Mouse (Mus musculus) CD4-positive, CD25-positive, alpha-beta regulatory T cell, adult 2 months (primary cell): ENCODE data around the gene Slc19a1.

ENCODE experiments used
- DNase-seq: peaks from one replicate; pipeline ENCODE4 v3.0.0-alpha.2; 2012; ENCODE audit warnings: low read depth, low spot score

The Slc19a1 gene

DNA sequence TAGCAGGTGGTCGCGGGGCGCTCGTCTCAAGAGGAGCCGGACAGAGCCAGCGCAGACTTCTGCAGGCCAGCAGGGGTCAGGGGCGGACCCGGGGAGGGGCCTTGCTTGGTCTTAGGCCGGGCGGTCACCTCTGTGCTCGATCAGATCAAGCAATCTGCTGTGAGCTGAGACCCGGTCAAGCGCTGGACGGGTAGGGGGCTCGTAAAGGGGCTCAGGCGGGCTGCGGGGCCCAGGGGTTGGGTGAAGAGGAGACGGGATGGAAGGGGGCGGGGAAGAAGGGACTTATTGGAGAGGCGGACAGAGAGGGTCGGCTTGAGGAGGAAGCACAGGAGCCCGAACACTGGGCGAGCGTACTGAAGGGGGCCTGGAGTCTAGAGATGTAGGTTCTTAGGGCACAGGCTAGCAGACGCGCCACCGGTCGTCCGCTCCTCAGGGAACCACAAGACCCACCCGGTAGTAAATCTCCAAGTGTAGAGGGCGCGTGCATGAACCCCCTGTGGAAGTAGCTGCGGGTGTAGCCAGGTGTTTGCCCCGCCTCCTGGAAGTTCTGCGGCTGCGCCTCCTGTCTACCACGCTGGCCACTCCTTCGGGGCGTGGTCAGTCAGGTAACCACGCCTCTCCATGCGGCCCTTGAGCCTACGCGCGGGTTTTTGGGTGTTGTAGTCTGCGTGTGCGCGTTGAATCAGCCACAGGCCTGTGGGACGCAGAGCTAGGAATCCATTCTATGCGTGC is 716 bp downstream of the Slc19a1 start:
- peak; percentile 98 for DNase-seq

DNA sequence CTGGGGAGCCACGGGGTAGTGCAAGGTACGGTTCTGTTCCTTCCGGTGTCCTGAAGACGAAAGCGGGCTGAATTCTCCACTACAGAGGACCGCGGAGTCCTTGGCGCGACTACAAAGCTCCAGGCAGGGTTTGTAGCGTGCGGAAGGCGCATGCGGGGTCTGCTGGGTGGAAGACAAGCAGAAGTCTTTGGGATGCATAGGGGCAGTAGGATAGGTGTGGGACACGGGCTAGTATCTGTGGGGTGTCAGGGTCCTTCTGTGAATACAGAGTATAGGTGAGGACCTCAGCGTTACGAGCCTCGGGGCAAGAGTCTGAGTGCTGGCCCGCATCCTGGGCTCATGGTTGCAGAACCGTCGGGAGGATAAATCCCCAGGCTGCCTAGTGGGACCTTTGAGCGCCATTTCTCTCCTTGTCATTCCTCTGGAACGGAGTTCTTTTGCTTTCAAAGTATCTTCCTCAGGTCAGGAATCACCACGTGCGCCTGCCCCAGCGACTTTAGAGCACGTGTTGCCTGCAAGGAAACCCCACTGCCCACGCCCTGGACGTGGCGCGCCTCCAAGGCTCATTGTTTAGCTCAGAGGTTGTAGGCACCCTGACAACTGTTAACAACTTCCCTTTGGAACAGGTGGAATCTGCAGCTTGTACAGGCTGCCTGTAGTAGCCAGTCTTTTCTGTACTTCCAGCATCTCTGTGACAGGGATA is 1.4 kb downstream of the Slc19a1 start:
- DNase-seq: peak; percentile 58

DNA sequence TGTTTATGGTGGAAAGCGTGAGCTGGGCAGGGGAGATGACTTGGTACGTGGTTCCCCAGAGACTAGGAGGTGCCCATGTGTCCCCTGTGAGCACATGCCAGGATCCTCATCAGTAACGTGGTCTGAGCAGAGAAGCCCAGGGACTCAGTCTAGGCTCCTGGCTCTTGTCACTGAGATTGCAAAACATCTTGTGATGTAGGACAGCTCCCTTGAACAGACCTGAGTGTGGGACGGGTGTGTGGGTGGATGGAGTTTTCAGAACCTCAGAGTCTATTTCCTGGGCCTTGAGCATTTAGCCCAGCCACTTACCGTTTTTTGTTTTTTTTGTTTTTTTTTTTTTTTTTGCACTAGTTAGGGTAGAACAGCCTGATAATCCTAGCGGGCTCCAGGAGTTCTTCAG is 3.4 kb downstream of the Slc19a1 start:
- DNase-seq: peak; percentile 62

DNA sequence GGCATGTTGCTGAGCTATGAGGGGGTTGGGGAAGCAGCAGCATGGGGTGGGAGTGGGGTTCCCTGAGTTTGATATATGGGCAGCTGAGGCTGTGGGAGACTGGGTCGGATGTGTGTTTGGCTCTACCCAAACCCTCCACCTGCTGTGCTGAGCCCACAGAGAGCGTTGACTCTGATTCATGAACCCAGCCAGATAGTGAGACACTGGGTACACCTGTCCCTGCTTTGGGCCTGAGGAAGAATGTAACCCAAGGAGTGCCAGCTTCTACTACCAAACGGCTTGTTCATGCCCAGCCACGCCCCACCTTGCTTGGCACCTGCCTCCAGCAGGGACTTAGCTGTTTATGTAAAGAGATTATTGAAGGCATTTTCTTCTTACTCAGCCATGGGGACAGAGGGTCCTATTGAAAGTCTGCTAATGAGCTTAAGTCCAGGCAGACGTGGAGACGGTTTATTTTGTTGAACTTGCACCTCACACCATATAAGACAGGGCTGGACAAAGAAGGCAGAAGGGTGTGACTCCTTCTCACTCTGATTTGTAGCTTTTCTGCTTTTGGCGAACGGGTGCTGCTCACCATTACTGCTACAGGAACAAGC is 6.6 kb downstream of the Slc19a1 start:
- no peak for DNase-seq

DNA sequence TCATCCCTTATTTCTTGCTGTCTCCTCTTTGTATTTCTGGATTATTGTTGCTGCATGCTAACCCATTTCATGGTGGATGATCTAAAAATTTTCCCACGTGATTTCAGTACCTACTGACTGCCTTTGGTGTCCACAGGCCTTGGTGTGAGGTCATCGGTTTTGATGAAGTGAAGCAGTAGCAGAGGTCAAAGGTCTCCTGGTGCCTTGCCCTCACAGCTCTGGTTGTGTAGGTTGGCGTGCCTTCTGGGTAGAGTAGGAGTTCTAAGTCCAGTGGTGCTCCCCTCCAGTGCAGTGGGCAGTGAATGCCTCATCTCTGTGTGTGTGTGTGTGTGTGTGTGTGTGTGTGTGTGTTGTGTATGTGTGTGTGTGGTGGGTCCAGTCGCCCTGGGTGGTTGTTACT is 16.2 kb downstream of the Slc19a1 start:
- DNase-seq: no peak

DNA sequence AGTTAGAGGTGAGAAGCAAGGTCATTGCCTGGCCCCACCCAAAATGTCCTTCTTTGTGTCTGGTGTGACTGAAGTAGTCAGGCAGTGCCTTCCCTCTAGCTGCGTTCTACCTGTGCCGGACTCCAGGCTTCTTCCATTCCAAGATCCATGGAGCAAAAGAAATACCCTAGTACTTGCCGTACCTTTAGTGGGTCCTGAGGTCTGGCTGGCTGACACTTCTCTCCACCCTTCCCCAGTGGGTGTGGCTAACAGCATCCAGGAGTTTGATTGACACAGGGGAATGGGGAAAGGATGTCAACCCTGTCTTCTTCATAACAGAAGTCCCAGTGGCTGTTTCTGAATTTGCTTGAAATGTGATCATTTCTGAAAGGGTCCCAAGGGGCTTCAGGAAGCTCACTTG is 16.6 kb downstream of the Slc19a1 start:
- no peak for DNase-seq

DNA sequence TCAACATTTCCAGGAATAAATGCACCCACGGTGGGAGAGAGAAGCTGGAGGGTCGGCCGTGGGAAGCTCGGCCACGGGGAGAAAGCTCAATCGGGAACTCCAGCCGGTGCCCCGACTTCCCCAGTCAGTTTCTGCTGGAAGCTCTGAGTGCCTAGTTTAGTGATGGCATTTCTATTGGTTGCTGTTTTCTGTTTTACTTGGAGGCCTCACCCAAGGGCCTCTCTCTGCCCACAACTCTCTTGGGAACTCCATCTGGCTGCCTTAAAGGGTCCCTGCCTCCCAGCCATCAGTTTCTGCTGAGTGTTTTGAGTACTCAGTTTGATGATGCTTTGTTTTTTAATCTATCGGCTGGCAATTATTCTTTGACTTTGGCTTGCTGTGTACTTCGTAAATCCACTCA is 24.7 kb downstream of the Slc19a1 start:
- no peak for DNase-seq

DNA sequence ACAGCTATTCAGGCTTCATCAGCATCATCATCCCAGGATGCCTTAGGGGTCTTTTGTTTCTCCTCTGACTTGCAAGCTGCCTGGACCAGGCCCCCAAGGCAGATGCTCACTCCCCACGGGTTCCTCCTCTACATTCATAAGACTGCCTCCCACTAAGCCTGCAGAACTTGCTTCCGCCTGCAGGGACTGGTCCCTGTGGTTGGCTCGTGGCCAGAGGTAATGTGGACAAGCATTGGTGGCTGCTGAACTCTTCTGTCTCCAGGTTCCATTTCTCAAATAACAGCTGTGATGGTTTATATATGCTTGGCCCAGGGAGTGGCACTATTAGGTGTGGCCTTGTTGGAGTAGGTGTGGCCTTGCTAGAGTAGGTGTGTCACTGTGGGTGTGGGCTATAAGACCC is 29.4 kb downstream of the Slc19a1 start:
- DNase-seq: no peak

DNA sequence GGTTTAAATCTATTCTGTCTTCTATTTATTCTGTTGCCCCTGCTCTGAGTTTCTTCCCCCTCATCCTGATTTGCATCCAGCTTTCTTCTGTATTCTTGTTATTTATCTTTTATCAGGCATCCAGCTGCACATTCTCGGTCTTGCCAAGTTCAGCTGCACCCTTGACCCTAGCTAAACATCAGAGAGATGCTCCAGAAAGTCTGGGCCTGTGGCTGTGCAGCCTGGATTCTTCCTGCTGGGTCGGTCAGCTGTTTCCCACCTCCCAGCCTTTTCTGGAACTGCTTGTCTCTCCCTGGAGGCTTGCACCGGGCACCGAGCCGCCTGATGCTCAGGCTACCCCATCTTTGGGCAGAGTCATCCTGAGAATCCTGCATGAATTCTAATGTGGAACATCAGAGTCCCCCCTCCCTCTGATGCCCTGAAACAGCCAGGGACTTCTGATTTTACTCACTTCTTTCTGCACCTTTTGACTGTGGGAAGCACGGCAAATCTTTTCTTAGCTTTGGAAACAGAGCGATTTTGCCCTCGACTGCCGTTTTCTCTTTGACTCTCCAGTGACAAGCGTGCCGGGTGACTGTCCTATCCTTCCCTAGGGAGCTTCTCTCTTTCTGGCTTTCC is 30.5 kb downstream of the Slc19a1 start:
- no peak for DNase-seq

DNA sequence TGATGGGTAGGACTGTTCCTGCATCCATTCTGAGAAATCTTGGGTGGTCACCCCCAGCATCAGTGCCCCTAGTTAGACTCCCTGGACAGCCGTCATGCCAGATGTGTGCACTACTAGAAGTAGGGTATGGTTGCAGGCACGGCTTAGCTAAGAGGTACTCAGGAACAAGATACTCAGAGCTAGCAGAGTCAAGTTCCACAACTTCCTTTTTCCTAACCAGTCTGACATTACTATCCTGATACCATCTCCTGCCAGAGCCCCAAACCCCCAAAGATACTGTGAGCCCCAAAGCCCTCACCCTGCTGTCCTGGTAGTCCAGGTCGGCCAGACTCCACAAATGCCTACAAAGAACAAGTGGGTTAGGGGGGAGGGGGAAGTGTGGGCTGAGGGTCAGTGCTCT is 32.2 kb downstream of the Slc19a1 start:
- no peak for DNase-seq

DNA sequence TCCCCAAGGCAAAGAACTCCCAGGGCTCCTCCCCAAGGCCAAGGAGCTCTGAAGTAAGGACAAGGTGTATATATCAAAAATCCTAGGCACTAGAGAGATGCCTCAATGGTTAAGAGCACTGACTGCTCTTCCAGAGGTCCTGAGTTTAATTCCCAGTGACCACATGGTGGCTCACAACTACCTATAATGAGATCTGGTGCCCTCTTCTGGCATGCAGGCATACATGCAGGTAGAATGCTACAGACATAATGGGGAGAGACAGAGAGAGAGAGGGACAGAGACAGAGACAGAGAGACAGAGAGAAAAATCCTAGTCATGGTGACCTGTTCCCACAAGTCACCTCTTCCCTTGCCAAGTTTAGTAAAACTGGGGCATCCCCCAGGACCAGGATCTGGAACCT is 32.6 kb downstream of the Slc19a1 start:
- DNase-seq: no peak

DNA sequence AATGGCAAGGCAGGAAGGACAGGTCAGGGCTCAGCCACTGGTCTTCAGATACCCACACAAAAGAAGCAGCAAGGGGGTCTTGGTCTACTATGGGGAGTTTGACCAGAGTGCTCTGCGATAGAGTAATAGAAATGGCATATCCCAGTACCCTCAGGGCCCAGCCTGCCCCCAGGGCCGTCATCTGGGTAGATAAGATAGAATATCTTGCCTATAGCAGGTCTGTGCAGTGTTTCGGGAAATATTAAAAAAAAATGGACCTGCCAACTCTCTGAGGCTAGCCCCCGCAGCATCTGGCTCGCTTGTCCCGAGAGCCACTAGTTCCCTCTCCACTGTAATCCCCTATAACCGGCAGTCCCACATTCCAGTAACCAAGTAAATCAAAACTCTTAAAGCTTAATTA is 36.4 kb downstream of the Slc19a1 start:
- no peak for DNase-seq

DNA sequence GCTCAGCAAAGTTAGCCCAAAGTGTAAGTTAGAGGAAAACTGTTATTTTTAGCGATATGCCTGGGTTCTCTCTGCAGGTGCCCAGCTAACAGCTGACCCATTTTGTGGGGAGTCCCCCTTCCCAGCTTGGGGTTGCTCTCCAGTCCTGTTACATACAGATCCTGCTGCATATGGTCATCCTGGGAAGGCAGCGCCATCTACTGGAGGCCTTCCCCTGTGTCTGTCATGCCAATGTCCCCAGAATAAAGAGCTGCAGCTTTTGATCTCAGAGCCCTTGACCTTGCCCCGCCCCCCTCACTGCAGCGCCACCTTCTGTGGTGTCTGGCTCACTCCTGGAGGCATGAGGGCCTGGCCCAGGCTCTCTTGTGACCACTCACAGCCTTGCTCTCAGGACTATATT is 38.0 kb downstream of the Slc19a1 start:
- DNase-seq: peak; percentile 79

DNA sequence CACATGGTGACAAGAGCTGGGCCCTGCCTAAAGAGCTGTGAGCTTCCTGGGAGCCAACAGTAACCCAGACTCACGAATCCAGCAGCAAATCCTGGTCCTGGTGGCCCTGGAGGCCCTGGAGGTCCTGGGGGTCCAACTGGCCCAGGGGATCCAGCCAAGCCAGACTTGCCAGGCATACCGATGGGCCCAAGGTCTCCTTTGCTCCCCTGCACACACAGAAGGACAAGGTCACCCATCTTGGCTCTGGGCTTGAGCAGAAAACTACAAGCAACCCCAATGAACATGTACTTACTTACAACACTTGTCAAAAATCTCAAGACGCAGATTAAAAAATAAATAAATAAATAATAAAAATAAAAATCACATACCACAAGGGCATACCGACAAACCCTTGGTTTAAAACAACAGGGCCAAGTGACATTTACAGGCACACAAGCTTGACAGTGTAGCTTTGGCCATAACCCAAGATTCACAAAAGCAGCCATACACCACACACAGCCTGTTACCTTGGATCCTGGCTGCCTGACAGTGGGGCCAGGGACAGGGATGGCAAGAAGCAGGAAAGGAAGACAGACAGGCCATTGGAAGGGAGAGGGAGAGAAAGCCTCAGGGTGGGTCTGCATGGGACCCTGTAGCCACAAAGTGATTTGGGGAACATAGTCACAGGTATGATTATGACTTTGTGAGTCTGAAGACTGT is 42.4 kb downstream of the Slc19a1 start:
- DNase-seq: no peak

DNA sequence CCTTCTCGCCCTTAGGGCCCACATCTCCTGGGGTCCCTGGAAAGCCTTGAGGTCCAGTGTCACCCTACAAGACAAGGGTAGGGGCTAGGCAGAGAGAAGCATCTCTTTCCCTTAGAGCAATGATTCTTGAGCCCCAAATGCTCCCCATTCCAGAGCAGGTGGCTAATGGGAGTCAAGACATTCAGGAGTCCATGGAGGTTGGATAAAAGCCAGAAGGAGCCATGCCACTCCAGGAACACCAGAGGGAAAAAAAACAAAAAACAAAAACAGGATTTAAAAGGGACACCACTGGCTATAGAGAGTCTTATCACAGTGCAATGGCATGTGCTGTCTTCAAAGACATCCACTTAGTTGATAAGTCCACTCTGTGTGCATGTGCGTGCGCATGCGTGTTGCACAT is 46.4 kb downstream of the Slc19a1 start:
- no peak for DNase-seq

DNA sequence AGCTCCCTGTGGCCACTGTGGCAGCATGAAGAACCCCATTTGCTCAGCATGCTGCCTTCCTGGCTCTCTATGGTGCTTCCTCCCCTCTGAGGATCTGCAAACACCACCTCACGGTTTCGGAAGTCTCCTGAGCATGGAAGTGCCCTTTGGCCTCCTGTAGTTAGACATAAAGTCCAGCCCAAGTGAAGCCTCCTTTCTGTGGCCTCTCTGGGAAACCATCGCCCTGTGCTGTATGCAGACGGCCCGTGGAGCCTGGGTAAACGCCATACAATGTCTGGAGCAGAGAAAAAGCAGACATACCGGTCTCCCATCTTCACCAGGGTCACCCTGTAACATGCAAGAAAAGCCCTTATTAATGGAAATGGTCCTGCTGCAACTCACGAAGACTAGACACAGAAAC is 46.9 kb downstream of the Slc19a1 start:
- DNase-seq: no peak

DNA sequence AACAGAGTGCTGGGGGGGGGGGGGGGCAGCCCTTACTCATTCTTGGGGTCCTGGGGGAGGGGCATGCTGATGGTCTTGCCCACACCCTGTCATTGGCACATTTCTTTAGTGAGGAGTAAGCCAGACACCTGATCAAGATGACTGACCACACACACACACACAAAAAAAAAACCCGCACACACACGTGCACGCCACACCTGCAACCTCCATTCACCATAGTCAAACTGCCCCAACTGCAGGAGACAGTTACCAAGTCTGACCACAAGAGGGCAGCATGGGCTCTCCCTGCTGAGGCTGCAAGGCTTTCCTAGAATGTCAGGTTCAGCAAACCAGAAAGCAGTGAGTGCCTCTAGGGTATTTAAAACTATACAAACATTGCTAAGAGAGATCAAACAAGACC is 50.4 kb downstream of the Slc19a1 start:
- peak; percentile 79 for DNase-seq

DNA sequence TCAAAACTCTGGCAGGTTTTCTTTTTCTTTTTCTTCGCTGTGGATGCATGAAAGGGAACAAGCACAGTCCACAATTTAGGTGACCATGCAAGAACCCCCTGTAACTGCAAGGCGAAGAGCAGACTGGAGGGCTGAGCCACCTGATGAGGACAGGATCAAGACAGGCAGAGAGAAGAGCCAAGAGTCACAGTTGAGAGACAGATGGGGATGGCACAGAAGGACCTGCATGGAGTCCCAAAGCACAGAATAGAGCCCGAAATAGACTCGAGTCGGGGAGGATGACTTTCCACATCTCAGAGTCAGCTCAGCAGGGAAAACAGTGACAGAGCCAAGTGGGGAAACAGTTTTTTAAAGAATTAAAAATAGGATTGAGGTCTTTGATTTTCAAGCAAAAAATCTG is 50.9 kb downstream of the Slc19a1 start:
- DNase-seq: no peak

DNA sequence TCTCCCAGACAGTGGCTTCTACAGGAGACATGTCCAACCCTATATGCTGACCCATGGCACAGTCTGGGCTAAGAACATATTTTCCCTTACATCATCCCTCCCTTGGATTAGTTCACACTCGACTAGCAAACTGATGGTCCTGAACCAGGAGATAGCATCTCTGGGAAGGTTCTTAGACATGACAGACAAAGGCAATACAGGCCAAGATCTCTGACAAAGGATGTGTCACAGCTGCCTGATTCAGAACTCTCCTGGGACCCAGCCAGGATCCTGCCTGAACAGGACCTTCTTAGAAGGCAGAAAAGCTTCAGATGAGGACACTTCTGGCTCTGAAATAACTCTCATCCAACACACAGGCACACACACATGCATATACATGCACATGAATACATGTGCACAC is 52.5 kb downstream of the Slc19a1 start:
- no peak for DNase-seq

DNA sequence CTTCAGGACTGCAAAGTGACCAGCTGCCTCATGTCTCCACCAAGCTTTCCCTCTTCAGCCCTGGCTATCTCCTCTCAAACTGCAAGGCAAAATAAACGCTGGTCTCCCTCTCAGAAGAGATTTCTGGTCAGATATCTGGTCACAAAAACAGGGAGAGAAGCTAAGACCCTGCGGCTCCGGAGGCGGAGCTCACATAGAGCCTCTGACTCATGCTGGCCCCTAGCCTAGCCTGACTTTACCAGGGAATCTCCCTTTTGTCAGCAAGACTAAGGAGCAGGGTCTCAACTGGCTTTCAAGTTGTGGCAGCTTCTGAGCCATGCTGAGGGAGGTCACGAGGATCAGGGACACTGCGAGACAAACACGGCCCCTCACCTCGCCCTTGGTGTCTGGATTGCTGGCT is 57.3 kb downstream of the Slc19a1 start:
- no peak for DNase-seq

DNA sequence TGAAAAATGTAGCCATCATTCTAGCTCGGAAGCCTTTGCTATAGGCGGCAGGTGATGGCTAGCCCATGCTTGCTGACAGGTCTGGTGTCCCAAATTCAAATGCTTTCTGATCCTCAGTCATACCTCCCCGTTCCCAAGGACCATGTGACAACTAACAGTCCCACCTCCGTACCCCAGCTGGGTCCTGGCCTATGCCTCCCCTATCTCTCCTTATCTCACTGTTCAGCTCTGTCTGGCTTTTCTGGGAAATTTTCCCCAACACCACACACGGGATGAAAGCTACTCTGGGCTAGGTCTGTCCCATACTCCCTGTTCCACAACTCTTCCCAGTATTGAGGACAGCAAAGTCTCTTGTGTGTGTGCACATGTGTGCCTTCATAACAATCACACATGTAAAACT is 58.0 kb downstream of the Slc19a1 start:
- no peak for DNase-seq

DNA sequence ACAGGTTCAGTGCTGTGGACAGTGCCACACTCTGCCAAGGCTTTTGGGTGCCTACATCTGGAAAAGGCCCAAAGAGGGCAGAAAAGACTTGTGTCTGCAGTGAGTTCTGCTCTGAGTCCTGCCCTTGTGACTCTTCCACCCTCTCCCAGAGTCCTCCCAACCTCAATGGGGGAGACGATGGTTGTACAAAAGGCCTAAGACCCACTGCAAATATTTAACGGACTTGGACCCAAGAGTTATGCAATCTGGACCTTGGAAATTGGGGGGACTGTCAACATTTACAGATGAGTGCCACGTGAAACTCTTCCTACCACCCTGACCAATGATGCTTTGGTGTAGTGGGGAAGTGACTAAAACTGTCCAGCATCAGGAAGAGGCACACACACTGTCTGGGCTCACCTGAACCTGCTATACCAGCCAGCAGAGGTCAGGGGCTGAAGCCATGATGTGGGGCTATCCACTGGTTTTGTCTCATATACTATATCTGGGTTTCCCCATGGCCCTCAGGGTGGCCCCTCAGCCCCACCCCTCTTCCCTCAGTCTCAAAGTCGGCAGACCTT is 59.6 kb downstream of the Slc19a1 start:
- no peak for DNase-seq
